Mouse (Mus musculus): ENCODE measurements at regions not wholly inside any gene's neighbourhood (a gene's known extent, or its start where the extent isn't known, plus 50 kb on each side); places are given as distances from the start of the nearest gene placed in this dataset.

DNA sequence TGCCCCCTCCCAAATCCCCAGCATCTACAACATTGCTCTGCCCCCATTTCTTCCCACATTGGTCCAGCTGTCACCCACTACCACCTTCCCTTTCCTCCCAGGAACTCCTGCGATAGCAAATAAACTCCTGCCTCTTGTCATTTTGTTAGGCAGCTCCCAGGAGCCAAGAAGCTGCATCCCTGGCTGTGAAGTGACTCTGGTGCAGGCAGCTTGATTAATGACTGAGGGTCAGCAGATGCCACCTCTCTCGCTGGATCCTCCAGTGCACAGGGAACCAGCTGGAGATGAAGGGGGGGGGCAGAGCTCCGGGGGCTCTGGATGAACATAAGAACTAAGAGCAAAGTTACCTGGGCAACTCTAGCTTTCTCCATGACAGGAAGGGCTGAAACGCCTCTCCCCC lies 235.2 kb downstream of the Gm45692 start:
- DNase-seq (ENCODE audit: low spot score), result peak; percentile 75

DNA sequence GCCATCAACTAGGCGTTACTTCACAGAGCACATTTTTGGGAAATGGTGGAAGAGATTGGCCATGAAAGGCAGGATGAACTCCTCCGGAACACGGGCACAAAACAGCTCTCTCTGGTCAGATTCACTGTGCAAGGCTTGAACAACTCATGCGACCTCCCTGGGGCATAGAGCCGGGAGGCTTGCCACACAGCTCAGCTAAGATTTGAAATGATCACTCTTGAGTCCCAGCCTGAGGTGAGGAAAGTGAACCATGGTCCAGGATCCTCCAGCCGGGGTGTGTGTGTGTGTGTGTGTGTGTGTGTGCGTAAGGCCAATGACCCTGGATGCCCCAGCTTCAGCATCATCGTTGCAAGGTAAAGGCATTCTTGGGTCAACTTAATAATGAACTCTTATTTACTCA lies 237.5 kb downstream of the Gm45692 start:
- DNase-seq (ENCODE audit: low spot score), result no peak

DNA sequence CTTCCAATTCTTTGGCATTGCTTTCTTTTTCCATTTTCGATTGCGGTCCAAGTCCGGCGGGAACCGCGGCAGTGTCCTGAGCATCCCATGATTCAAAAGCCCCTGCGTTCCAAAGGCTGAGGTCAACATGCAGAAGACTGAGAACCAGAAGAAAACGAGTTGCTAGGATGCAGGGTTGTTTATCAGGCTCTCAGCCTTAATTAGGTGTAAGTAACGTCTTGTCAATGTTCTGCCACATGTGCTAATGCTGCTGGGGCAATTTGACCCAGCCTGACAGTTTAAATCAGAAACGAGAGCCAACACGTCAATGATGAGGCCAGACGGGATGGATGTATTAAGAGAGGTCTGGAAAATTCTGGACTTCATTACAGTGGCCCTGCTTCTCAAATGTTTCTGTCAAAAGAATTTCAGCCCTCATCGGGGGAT lies 239.4 kb downstream of the Gm45692 start:
- peak; percentile 36 for DNase-seq (ENCODE audit: low spot score)

- no peak for DNase-seq (ENCODE audit: low spot score)
These were observed 243.0 kb downstream of the Gm45692 start for GRCm38 (mm10) chr8:26362366-26362765.

GRCm38 (mm10) chr8:26363616-26364015 lies 244.3 kb downstream of the Gm45692 start:
- DNase-seq (ENCODE audit: low spot score), result no peak

GRCm38 (mm10) chr8:26364637-26365036 lies 245.3 kb downstream of the Gm45692 start:
- peak; percentile 57 for DNase-seq (ENCODE audit: low spot score)

GRCm38 (mm10) chr8:26380668-26381067 lies 261.3 kb downstream of the Gm45692 start:
- DNase-seq (ENCODE audit: low spot score), result peak; percentile 80

- DNase-seq (ENCODE audit: low spot score), result no peak
These were observed 263.1 kb downstream of the Gm45692 start for GRCm38 (mm10) chr8:26382426-26382825.

GRCm38 (mm10) chr8:26383886-26384285 lies 264.6 kb downstream of the Gm45692 start:
- no peak for DNase-seq (ENCODE audit: low spot score)

DNA sequence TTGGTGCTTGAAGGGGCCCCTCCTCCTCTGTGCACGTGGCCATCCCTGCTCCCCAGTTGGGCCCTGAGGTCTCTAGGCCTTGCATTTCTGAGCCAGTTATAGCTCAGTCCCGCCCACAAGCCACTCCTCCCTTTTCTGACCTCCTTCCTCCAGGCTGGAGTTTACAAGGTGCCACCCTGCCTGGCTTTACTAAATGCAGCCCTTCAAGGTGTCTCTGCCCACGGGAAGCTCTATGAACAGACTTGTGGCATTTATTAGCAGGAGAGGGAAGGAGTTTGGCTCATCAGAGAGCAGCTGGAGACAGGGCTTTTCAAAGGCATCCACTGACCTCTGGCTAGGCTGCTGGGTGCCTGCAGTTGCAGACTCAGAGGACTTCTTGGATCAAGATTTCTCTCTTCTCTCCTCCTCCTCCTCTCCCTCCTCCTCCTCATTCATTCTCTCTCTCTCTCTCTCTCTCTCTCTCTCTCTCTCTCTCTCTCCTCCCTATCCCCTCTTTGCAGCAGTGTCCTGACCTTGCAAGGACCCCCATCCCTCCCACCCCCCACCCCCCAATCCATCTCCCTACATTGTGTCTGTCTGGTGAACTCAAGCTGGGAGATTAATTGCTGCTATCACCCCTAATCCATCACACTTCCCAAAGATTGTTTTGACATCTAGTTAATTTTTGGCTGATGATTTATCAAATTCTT lies 265.1 kb downstream of the Gm45692 start:
- DNase-seq (ENCODE audit: low spot score), result peak; percentile 77

- peak; percentile 53 for DNase-seq (ENCODE audit: low spot score)
These were observed 265.6 kb downstream of the Gm45692 start for GRCm38 (mm10) chr8:26384994-26385345.

GRCm38 (mm10) chr8:26395061-26395460 lies 275.7 kb downstream of the Gm45692 start:
- DNase-seq (ENCODE audit: low spot score), result no peak

GRCm38 (mm10) chr8:26420002-26420401 lies 300.7 kb downstream of the Gm45692 start:
- no peak for DNase-seq (ENCODE audit: low spot score)

GRCm38 (mm10) chr8:26420536-26420935 lies 301.2 kb downstream of the Gm45692 start:
- peak; percentile 68 for DNase-seq (ENCODE audit: low spot score)

- DNase-seq (ENCODE audit: low spot score), result no peak
These were observed 308.0 kb downstream of the Gm45692 start for GRCm38 (mm10) chr8:26427311-26427710.

DNA sequence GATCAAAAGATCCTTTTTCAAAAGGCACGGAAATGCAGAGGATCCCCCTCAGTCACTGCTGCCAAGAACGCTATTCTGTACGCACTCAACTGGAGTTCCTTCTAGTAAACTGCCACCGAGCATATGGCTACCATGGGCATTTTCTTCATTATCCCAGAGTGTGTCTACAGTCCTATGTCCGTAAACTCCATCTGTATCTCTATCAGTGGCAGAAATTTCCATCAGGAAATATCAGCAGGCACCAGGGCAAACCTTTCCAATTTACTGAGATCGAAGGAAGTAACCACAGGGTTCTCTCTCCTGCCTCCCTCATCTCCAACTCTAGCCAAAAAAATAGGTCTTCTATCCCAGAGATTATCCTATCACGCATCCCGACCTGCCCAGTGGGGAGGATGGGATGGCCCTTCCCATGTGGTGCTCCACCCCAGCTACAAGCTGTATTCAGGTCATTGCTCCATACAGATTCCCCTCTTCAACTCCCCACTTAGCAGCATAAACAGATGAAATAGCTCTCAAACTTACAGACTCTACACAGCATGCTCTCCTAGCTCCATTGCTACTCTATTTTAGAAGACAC lies 310.5 kb downstream of the Gm45692 start:
- DNase-seq (ENCODE audit: low spot score), result no peak

DNA sequence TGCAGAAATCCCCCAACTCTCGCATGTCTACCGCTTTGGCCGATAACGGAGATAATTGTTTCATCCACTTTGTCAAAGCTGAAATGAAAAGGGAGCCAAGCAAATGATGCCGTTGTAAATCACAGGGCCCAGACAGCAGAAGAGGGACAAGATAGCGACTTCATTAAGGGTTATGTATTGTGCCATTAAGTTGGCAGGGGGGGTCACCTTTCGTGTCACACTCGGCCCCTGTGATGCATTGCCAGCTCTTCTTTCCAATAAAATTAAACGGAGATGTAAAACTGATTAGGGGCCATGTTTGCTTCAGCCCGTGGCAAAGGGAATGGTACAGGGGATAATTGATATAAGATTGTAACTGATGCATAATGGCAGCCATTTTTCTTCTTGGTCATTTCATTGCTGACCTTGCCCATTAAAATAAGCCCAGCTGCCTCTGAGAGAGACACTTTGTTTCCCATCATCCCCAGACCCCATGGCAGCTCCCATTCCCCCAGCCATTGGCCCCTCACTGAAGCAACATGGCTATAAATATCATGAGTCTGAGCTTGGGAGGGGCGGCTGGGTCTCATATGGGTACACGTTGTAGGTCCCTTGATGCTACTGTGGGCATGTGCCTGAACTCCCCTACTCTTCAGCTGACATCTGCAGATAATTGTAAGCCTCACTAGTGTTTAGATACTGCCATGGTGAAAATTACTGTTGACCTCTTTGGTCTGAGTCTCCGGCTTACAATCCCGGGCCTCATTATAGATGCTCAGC lies 313.0 kb downstream of the Gm45692 start:
- peak; percentile 29 for DNase-seq (ENCODE audit: low spot score)

DNA sequence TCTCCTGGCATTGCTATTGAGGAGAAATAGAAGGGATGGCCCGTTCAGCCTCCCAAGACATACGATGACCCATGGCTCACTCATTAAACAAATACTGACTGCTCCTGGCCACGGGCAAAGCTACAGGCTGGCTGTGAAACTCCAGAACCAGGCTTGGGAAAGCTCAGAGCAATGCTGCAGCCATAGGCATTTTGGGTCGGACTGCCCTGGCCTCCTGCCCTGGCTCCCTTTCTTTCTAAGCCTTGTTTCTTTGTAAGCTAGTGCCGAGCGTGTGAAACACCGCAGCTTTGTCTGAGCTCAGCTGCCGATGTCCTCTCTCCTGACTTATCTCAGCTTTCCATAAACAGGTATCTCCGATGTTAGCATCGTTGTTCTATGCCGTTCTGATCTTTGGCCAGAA lies 316.9 kb downstream of the Gm45692 start:
- no peak for DNase-seq (ENCODE audit: low spot score)

DNA sequence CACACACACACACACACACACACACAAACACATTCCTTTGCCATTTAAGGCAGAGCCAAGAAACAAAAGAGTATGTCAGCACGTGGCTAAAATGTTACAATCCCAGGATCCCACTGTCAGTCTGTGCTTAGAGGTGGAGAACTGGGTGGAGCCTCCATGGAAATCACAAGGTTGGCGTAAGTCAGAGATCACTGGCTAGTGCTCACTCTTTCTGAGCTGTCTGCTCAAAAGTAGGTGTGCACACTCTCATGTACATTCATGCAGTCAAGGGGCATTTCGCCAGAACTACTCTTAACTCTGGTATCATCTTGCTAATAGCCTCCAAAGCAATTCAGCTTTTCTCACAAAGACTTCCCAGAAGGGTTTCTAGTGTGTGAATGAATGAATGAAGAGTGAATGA lies 318.2 kb downstream of the Gm45692 start:
- no peak for DNase-seq (ENCODE audit: low spot score)

DNA sequence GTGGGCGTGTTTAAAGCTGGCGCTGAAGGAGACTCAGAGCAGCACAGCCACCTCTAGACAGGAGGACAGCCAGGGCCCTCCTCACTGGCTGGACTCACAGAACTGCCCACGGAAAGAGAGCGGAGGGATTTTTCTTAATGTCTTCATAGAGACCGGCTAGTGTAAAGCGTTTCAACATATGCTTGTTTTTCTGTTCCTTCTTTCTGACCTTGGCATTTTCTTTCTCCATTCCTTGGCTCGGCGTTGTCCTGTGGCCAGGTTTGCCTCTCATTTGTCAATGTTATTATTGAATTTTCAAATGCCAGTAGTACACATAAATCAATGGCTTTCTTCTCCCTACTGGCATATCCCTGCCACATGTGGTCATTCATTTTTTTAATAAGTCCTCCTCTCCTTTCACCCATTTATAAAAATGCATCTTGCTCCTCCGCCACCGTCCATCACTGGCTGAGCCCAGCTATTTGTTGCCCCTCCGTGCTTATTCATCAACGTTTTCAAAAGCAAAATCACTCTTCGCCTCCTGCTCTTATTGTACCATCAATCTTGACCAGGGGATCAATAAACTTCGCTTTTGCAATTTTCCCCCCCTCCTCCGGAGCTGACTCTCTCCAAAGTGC lies 319.0 kb downstream of the Gm45692 start:
- DNase-seq (ENCODE audit: low spot score), result peak; percentile 30

DNA sequence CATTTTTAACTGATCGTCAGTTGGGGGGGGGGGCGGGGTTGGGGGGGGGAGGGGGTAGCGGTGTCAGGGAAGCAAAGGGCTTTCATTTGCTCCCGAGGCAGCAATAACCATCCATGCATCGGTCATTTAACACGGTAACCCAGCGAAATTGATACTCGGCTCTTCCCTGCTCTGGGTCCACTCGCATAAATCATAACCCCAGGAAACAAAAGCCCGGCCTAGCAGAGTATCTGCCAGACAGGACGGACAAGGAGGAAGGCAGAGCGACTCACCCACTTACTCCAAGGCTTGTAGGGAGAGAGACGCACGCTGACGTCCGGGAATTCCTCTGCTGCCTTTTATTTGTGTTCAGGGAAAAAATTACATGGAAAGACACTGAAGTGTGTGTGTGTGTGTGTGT lies 319.5 kb downstream of the Gm45692 start:
- peak; percentile 52 for DNase-seq (ENCODE audit: low spot score)

DNA sequence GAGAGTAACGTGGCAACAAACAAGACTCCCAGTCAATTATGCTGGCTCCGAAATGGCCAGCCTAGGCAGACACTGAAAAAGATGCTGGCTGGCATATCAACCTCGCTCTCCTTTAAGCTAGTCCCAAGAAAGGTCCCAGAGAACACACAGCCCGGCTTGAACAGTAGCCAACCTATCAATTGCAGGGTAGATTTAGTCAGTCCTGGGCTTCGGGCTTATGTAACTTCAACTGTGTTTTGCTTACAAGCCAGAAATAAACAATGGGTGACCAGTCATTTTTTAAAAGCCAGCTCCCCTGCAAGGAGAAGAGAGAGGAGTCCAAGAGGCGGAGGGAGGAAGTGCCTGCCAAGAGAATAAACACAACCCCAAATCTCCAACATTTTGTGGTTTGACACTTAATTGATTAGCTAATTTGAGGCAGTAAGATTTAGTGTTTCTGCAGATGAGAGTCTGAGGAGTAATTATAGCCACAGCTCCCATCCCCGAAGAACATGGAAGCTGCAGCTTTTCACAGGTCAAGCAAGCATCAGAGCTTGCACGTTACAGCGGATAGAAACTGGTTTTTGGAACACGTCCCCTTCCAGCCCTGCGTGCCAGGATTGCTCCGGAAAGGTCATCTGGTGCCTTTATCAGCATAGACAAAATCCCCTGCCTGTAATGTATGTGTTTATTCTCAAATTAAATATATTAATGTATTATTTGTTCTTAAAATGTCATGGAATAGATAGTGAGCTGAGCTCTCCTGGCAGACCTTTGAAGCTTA lies 322.1 kb downstream of the Gm45692 start:
- no peak for DNase-seq (ENCODE audit: low spot score)

All from embryo, embryonic 10.5 days (tissue).